Mouse (Mus musculus) myocyte (in vitro differentiated cells): Measurements from ENCODE around the gene Gabbr2. TPM values are rescaled to one million over a fixed set of nuclear protein-coding genes. Genes with fewer than 3 reads are reported as not detected.

Source experiments
- H3K27me3 ChIP-seq: one replicate; pipeline ENCODE4 v1.6.1; 2011; ENCODE audit not compliant: control insufficient read depth, insufficient read depth, insufficient read length
- H3K36me3 ChIP-seq: one replicate; pipeline ENCODE4 v1.6.1; 2011; ENCODE audit not compliant: control insufficient read depth, insufficient read depth
- H3K4me2 ChIP-seq: one replicate; pipeline ENCODE4 v1.6.1; 2011; ENCODE audit warnings: low read depth, control low read depth
- H3K4me3 ChIP-seq: one replicate; pipeline ENCODE4 v1.5.1; 2011; ENCODE audit warnings: mild to moderate bottlenecking, control low read depth, moderate library complexity
- H3K79me2 ChIP-seq: one replicate; pipeline ENCODE4 v1.6.1; 2011; ENCODE audit not compliant: control insufficient read depth, insufficient read depth
- H3ac ChIP-seq: one replicate; pipeline ENCODE4 v1.6.1; 2011; ENCODE audit not compliant: control insufficient read depth, insufficient read length
- CEBPB ChIP-seq: IDR thresholded peaks from 2 replicates; pipeline ENCODE4 v1.6.1; 2011; ENCODE audit warnings: mild to moderate bottlenecking, moderate library complexity; ENCODE audit not compliant: poor library complexity, insufficient read depth, severe bottlenecking
- E2F4 ChIP-seq: IDR thresholded peaks from one replicate; pipeline ENCODE4 v1.6.1; 2011; ENCODE audit warnings: mild to moderate bottlenecking, control low read depth, moderate library complexity; ENCODE audit not compliant: insufficient read depth
- MAX ChIP-seq: IDR thresholded peaks from one replicate; pipeline ENCODE4 v1.6.1; 2011; ENCODE audit warnings: low read depth, mild to moderate bottlenecking, control low read depth
- MYOD1 ChIP-seq, 3 experiments: IDR thresholded peaks; one replicate each; pipeline ENCODE4 v1.6.1; 2011; ENCODE audit warnings: control low read depth in 2 of 3, low read depth in 2 of 3, mild to moderate bottlenecking in 2 of 3, moderate library complexity in 1 of 3; ENCODE audit not compliant: insufficient read length in 2 of 3, control insufficient read depth in 1 of 3
- MYOG ChIP-seq, 3 experiments: IDR thresholded peaks; one replicate each; pipeline ENCODE4 v1.6.1; 2011; ENCODE audit warnings: control low read depth in 2 of 3, low read depth in 2 of 3, mild to moderate bottlenecking in 2 of 3; ENCODE audit not compliant: insufficient read length in 2 of 3, control insufficient read depth in 1 of 3, insufficient read depth in 1 of 3
- POLR2A ChIP-seq: IDR thresholded peaks from one replicate; pipeline ENCODE4 v1.6.1; 2011; ENCODE audit warnings: low read depth, mild to moderate bottlenecking, control low read depth, moderate library complexity; ENCODE audit not compliant: insufficient read length
- POLR2AphosphoS2 ChIP-seq: IDR thresholded peaks from one replicate; pipeline ENCODE4 v1.6.1; 2011; ENCODE audit warnings: low read depth, control low read depth; ENCODE audit not compliant: insufficient read length
- REST ChIP-seq: IDR thresholded peaks from one replicate; pipeline ENCODE4 v1.6.1; 2011; ENCODE audit warnings: mild to moderate bottlenecking, control low read depth, moderate library complexity; ENCODE audit not compliant: insufficient read depth, insufficient read length
- SRF ChIP-seq: IDR thresholded peaks from one replicate; pipeline ENCODE4 v1.6.1; 2011; ENCODE audit warnings: low read depth; ENCODE audit not compliant: control insufficient read depth, insufficient read length
- TCF12 ChIP-seq: IDR thresholded peaks from one replicate; pipeline ENCODE4 v1.6.1; 2011; ENCODE audit warnings: mild to moderate bottlenecking, control low read depth; ENCODE audit not compliant: poor library complexity, insufficient read depth, severe bottlenecking
- TCF3 ChIP-seq: IDR thresholded peaks from one replicate; pipeline ENCODE4 v1.6.1; 2011; ENCODE audit warnings: low read depth, control low read depth; ENCODE audit not compliant: insufficient read length
- USF1 ChIP-seq: IDR thresholded peaks from one replicate; pipeline ENCODE4 v1.6.1; 2011; ENCODE audit warnings: low read depth, mild to moderate bottlenecking, control low read depth, moderate library complexity
- polyA plus RNA-seq: library from polyadenylated mRNA; unstranded; fragments of >200 nt; fragmentation: generic; extraction: Trizol; gene quantifications from one replicate; pipeline ENCODE4 v1.2.1, GENCODE M21; 2012; ENCODE audit warnings: missing spikeins

Gene Gabbr2
- polyA plus RNA-seq, 1 experiment, result not detected

DNA sequence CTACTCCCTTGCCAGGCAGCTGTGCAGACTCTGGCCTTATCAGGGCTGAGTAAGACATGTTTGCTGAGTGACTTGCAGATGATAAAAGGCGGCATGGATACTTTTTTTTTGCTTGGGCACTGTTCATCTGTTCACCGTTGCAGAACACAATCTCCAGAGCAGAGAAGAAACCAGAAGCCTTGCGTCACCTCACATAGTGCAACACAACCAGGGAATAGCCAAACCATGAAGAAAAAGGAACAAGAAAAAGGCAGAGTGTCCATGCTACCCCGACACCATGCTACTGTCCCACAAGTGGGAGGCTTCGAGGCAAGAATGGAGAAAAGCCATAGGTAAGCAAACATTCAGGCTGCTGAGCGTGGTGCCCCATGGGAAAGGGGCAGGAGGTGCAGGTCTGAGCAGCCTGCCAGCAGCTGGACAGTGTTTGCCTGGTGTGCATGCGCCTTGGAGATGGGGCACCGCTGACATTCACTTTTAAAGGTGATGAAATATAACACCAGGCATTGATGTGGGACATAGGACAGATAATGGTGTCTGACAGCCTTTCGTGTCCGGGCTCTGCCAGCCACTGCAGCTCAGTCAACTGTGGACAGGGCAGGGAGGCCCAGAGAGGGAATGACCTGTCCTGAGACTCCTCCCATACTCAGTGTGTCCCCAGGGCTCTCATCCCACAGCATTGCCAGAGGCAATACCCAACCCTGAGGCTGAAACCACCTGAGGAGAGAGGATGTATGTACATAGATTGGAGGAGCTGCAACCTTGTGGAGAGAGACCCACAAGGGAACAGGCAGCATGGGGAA lies 31.3 kb upstream of the Gabbr2 start:
- Histone ChIP-seq H3ac (no peak overlapping the region), H3K4me2 (no peak overlapping the region), H3K27me3 (no peaks in the 10 kb centered on the region), H3K36me3 (no peaks in the 10 kb centered on the region), H3K4me3 (no peak overlapping the region), H3K79me2 (no peaks in the 10 kb centered on the region)
- TF ChIP-seq USF1 (no peak), TCF12 (no peak), REST (no peak), MYOD1 (IDR thresholded peaks at IDR 0.05; ENCODE audit: control insufficient read depth in 1 of 3, insufficient read length in 2 of 3, low read depth in 2 of 3) (no peak), POLR2AphosphoS2 (no peak), CEBPB (no peak), SRF (no peak), MAX (no peak), POLR2A (no peak), TCF3 (no peak), E2F4 (no peak), MYOG (IDR thresholded peaks at IDR 0.05; ENCODE audit: control insufficient read depth in 1 of 3, insufficient read depth in 1 of 3, insufficient read length in 2 of 3, low read depth in 2 of 3) (no peak)

GRCm38 (mm10) chr4:47020563-47020962 lies 28.9 kb upstream of the Gabbr2 start:
- Histone ChIP-seq H3ac (no peak overlapping the region), H3K79me2 (no peaks in the 10 kb centered on the region), H3K27me3 (no peaks in the 10 kb centered on the region), H3K4me3 (no peak overlapping the region), H3K36me3 (no peaks in the 10 kb centered on the region), H3K4me2 (no peak overlapping the region)
- TF ChIP-seq POLR2A, result no peak
- TF ChIP-seq TCF12, result no peak
- TF ChIP-seq TCF3, result no peak
- no peak for TF ChIP-seq MYOG (IDR thresholded peaks at IDR 0.05; ENCODE audit: control insufficient read depth in 1 of 3, insufficient read depth in 1 of 3, insufficient read length in 2 of 3, low read depth in 2 of 3)
- TF ChIP-seq USF1, result no peak
- TF ChIP-seq MYOD1 (IDR thresholded peaks at IDR 0.05; ENCODE audit: control insufficient read depth in 1 of 3, insufficient read length in 2 of 3, low read depth in 2 of 3), result no peak
- no peak for TF ChIP-seq POLR2AphosphoS2
- no peak for TF ChIP-seq SRF
- no peak for TF ChIP-seq REST
- TF ChIP-seq MAX, result no peak
- no peak for TF ChIP-seq CEBPB
- no peak for TF ChIP-seq E2F4

DNA sequence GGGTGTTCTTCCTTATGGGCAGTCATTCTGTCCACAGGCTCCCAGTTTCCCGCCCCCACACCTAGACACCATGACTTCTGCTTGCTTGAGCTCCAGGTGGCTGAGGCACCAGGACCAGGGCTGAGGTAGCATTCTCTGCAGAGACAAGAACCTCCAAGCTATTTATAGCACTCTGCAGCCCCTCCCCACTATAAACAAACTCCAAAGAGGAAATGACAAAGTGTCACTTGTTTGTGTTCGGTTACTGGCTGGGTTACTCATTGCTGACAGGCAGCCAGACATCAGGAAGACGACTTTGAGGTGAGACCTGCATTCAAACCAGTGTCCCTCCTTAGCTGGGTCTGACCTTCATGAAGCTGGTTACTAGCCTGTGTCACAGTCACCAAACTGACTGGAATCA lies 23.5 kb upstream of the Gabbr2 start:
- H3K79me2 ChIP-seq, result no peaks in the 10 kb centered on the region
- no peak overlapping the region for H3ac ChIP-seq
- H3K36me3 ChIP-seq, result no peaks in the 10 kb centered on the region
- H3K27me3 ChIP-seq, result no peaks in the 10 kb centered on the region
- TF ChIP-seq MYOG (IDR thresholded peaks at IDR 0.05; ENCODE audit: control insufficient read depth in 1 of 3, insufficient read depth in 1 of 3, insufficient read length in 2 of 3, low read depth in 2 of 3), result no peak
- no peak for TF ChIP-seq MAX
- no peak for TF ChIP-seq USF1
- no peak for TF ChIP-seq TCF12
- no peak overlapping the region for H3K4me3 ChIP-seq
- no peak overlapping the region for H3K4me2 ChIP-seq

DNA sequence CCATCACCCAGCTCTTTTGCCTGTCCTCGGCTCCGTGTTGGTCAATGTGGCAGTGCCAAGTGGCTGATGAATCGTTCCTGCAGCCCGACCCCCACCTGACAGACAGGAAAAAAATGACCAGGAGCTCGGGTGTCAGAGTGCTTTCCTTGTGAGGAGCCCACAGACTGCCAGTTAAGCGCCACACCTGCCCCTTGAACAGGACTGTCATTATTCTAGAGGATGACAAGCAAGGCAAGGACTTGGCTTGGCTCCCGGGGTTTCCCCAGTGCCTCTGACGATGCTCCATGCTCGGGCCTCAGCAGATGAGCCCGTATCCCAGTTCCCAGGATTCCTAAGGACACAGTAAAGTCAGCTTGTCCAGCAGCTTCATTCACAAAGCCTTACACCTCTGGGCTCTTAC lies 20.8 kb upstream of the Gabbr2 start:
- no peaks in the 10 kb centered on the region for H3K79me2 ChIP-seq
- TF ChIP-seq MYOG (IDR thresholded peaks at IDR 0.05; ENCODE audit: control insufficient read depth in 1 of 3, insufficient read depth in 1 of 3, insufficient read length in 2 of 3, low read depth in 2 of 3) (no peak), E2F4 (no peak), REST (no peak), POLR2AphosphoS2 (no peak)
- no peaks in the 10 kb centered on the region for H3K27me3 ChIP-seq
- H3K36me3 ChIP-seq, result no peaks in the 10 kb centered on the region
- H3K4me3 ChIP-seq, result no peak overlapping the region
- H3ac ChIP-seq, result no peak overlapping the region
- H3K4me2 ChIP-seq, result no peak overlapping the region
